Mouse (Mus musculus): ENCODE data around the gene Klf4.
A peak's percentile ranks its signal among the peaks of the same experiment; 100 is the strongest.

Gene Klf4

DNA sequence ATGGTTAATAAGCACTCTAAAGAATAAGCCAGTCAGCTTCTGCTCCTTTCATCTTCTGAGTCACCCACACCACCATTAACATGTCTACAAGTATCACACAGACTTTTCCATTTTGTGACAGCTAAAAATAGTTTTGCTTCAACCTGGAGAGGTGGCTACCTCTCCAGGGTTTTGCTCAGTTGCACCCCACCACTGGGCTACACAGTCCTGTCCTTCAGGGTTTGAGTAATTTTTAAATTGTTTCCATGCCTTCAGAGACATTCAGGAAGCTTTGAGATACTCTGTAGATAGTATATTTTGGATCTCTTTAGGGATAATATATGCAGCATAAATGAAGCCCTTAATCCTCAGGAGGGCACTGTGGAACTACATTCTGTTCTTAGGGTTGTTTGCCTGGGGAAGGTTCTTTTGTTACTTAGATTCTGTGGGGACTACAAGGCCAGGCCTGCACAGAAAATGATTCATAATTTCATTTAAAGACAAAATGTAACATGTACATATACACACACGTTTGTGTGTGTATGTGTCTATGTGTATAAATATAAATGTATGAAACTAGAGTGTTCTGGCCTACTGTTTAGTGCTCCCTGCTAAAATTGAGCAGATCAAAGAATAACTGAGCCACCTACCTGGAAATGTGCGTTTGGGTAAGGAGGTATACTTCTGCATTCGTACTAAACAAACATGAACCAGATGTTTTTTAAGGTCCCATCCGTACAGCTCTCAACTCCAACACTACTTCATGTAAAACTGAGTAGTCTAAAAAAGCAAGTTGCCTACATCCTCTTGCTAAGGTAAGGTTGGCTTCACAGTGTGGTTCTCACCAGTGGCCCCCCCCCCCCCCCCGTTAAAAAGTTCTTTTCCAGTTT, 5.8 kb downstream of the Klf4 start:
- DNase-seq (ENCODE audit: extremely low read depth, insufficient read length, low spot score): peak; percentile 21

DNA sequence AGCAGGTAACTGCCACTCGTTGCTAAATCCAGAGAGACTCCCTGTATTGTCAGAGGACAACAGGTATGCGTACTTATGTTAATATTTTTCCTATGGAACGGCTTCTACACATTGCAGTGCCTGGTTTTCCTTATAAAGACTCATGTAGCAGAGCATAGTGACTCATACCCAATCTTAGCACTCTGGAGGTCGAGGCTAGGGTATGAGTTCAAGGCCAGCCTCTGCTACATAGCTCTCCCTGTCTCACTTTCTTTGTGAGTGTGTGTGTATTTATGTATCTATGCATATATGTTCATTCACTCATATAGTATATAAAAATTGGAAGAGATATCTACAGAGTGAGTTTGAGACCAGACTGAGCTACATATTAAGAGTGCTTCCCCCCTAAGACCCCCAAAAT, 8.3 kb downstream of the Klf4 start:
- DNase-seq (ENCODE audit: extremely low read depth, insufficient read length, low spot score): no peak

DNA sequence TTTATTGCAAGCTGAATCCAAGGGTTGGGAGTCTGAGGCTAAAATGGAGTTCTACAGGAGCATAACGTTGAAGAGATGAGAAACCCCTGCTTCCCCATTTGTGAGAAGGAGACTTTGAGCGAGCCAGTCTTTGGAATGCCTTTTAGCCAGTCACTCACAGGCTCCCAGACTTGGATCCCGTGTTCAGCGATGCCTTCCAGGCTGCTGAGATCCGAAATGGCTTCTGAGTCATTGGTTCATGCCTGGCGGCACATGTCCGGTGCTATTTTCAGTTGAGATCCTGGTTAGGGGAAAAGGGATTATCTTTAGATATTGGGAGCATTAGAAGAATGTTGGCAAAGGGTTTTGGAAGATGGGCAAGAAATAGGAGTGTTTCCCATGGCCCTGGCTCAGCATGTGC, 14.8 kb downstream of the Klf4 start:
- DNase-seq (ENCODE audit: extremely low read depth, insufficient read length, low spot score): no peak

DNA sequence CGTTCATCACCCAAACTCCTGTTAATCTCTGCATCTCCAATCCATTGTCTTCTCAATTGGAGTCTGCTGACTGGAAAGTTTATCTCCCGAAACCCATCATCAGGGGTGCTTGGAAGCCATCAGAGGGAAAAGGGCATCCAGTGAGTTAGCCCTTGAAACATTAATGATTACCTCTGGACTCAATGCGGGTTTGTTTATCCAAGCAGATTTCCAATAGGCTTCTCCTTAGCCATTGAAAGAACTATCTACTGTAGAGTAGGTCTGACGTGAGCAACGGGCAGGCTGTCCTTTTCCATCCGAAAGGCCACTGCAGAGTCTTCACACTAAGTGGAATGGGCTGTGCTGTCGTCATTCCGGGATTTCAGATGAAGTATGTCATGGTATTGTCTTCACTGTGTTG, 16.2 kb downstream of the Klf4 start:
- no peak for DNase-seq (ENCODE audit: extremely low read depth, insufficient read length, low spot score)

DNA sequence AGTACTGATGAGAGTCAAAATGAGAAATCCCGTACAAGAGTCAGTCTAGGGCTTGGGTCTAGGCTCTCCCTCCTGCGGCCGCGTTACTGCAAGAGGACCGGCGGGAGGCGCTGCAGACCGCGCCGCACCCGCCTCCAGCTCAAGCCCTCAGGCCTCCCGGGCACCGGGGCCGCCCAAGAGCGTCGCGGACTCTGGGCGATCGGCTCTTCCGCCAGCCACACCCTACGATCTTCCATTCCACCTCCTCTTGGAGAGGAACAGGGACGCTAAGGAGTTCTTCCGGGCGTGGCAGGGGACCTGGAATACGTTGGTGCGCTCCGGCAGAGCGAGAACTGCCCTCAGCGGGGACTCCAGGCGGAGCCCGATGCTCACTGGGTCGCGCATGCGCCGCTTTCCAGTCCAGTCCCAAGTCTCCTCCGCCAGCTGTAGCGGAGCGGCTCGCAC, 17.5 kb downstream of the Klf4 start:
- DNase-seq (ENCODE audit: extremely low read depth, insufficient read length, low spot score): no peak

DNA sequence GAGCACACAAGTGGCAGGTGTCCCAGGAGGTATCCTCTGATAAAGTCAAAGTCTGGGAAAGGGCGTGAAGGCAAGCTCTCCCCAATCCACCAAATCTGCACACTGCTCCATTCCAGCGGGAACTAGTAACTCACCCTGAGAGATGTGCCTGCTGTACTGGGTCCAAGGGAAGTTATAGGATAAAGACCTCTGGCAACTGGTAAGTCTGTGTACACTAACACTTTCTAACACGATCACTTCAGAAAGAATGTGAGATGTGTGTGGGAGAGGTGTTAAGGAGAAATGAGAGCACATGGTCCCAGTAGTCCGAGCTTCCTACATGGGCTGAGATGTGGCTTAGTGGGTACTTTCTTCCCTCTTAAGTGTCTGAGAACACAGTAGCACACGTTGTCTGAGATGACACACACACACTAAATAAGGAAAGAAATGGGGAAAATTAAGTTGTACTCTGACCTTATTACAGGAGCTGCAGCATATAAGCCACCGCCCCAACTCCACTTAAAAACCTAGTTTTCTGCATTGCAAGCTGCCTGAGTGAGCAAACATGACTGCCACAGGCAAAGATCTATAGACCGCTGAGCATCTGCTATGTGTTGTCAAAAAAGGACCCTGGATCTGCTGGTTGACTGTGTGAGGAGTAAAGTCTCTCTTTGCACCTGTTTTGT, 18.5 kb downstream of the Klf4 start:
- no peak for DNase-seq (ENCODE audit: extremely low read depth, insufficient read length, low spot score)

DNA sequence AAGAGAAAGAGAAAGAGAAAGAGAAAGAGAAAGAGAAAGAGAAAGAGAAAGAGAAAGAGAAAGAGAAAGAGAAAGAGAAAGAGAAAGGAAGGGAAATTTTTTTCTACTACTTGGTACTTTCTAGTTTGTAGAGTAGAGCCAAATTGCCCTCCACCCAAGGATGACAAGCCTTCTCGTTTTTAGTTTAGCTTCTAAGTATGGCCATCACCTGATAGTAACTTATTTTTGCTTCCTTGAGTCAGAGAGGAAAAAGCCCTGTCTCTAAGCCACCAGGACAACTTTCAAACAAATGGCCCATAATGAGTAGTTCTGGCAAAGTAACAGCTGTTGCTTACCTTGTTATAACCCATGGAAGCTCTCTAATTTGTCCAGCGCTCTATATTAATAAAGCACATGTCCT, 20.9 kb downstream of the Klf4 start:
- no peak for DNase-seq (ENCODE audit: extremely low read depth, insufficient read length, low spot score)

DNA sequence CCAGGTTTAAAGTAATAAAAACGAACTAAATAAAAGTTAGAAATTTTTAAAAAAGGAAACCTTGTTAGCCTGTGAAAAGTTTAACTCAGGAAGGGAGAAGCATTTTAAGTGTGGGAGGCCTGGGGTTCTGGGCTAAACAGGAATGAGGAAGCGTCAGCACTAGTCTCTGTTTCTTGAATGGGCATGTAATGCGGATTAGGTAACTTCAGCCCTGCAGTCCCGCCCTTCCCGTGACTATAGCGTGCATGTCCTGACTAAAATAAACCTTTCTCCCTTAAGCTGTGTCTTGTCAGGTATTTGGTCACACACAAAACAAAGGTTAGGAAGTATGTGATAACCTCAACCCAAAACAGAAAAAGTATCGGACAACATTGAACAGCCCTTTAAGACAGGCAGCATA, 23.6 kb downstream of the Klf4 start:
- DNase-seq (ENCODE audit: extremely low read depth, insufficient read length, low spot score): no peak

DNA sequence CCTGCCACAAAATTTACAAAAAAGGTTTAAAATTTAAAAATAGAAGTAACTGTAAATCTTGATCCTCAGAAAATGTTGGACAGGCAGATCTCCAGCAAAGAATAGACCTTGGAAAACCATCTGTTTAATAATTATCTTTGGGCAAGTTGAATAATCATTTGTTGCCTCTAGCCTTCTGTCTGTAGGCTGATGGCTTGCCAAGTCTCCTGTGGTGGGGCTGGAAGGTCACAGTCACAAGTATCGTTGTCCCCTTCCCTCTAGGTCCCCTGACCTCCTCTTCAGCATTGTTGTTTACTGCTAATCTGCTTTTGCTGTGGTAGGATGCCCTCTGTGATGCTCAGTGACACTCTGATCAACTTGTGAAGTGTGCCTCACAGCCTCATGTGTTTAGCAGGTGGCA, 33.6 kb downstream of the Klf4 start:
- DNase-seq (ENCODE audit: extremely low read depth, insufficient read length, low spot score): no peak

DNA sequence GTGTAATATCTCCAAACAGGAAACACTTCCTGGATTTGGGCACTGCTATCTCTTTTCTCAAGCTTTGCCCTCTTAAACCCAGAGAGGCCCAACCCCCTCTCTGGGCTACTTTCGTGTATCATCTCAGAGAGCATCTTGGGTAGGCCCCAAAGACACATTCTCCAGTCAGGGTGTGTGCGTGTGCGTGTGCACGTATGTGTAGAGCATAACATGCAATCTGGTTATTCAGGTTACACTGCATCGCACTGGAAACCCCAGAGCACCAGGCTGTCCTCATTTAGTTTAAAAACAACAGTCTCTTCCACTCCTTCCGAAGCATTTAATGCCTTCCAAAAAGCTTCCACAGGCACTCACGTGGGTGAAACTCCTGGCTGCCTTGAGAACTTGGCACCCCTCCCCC, 35.9 kb downstream of the Klf4 start:
- no peak for DNase-seq (ENCODE audit: extremely low read depth, insufficient read length, low spot score)

DNA sequence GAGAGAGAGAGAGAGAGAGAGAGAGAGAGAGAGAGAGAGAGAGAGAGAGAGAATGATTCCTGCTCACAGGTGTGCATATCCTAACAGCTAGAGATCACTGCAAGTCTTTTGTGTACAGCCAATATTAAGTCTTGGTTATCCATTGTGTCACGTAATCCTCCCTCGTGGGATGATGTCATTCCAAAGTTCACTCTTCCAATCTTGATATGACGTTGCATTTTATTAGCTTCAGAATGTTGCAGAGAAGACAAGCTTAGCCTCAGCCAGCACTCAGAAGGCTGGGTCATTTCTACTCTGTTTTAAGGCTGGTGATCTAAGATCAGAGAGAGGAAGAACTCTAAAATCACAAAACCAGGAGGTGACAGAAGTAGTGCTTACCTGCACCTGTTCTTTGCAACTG, 39.0 kb downstream of the Klf4 start:
- no peak for DNase-seq (ENCODE audit: extremely low read depth, insufficient read length, low spot score)

DNA sequence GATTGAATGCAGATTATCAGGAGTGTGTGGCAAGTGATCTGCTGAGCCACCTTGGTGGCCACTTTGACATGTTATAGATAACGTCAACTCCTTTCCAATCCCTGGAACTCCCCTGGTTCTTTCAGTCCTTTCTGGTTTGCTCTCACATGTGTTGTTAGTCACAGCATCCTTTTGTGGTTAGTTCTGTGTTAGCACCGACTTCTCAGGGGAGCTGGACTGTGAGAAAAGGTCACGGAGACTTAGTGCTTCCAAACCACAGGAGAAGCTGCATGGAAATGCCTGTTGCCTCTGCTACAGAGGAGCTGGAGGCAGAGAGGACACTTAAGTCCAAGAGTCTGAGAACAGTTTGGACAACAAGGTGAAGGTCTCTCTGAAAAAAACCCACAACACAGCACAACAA, 42.9 kb downstream of the Klf4 start:
- peak; percentile 62 for DNase-seq (ENCODE audit: extremely low read depth, insufficient read length, low spot score)

DNA sequence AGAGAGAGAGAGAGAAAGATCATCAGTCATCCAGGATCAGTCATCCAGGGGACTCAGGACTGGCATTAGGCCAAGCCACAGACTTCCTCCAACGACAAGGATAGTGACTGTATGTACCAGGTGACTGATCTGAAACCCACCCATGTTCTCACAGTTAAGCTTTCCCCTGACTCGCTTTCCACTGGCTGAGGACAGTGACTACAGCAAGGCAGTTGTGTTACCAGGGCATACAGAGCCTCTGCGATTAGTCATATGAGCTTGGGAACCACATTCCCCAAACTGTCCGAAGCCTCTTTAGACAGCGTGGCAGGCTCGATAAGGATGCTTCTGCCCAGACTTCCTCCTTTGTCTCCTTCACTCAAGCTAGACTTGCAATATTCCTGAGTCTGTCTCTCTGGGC, 43.7 kb downstream of the Klf4 start:
- DNase-seq (ENCODE audit: extremely low read depth, insufficient read length, low spot score): peak; percentile 38

DNA sequence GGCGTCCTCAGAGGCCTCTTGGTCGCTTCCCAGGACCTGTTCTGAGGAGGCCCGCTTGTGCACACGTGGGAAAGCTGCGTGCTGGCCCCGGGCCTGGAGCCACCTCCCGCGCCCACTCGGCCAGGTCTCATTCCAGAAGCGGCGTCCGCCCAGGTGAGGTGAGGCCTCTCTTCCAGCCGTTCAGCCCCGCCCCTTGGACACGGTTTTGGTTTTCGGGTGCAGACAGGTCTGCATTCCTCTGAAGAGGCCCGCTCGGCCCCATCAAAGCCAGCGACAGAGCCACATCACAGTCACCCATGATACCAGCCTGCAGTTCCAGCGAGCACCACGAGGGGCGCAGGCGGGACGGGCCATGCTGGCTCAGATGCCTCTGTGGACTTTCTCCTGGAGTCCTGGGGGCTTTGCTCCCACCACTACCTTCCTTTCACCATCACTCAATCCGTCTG, 51.9 kb downstream of the Klf4 start:
- DNase-seq (ENCODE audit: extremely low read depth, insufficient read length, low spot score): peak; percentile 38

DNA sequence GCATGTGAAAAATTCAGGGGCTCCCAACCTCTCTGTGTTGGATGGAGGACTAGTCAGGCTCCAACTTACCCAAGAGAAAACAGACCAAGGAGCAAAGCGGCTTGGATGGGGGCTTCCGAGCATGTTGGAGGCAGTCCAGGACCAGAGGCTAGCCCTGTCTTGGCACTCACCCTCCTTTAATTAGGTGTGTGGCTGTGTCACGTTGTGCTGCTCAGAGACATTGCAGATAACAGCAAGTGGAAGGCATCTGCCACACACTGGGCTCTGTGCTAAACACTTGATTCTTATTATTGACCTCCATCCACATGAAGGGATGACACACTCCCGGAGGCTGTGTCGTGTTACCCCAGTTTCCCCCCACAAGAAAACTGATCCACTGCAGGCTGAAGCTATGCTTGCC, 53.9 kb downstream of the Klf4 start:
- no peak for DNase-seq (ENCODE audit: extremely low read depth, insufficient read length, low spot score)

DNA sequence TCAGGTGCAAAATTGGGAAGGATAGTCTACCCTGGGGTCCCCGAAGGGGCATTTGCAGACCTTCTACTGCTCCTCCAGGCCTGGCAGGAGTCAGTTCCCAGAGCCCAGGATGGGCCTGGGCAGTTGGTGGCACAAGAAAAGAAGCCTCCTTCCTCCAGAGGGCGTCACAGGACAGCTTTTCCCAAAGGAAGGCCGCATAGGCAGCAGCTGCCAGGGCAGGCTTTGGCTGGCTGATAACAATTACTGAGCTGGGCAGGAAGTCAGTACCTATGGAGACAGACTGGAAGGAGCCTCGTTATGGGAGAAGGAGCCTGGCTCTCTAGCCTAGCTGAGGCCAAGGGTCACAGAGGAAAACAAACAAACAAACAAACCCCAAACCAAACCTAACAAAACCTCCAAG, 54.3 kb downstream of the Klf4 start:
- peak; percentile 17 for DNase-seq (ENCODE audit: extremely low read depth, insufficient read length, low spot score)

DNA sequence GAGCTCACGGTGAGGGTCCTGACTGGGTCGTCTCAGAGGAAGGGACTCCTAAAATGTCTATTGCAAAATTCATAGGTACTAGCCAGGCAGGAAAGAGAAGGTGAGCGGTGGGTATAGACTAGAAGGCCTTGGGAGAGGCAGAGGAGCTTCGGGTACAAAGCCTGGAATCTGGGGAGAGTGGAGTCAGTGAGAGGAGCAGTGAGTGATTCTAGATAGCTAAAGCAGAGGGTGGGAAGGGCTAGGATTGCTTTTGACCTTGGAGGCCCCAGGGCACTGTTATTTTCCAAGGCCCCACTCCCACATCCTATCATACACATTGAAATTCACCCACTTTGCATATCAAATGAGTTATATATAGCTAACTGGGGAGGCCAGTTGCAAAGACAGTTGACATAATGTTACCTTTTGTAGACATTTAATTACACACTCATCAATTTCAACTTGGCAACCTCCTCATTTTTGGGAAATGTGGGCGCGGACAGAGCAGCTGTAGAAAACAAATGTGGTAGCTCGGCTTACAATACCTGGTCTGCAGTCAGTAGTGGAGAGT, 55.0 kb downstream of the Klf4 start:
- DNase-seq (ENCODE audit: extremely low read depth, insufficient read length, low spot score): no peak
